Mouse (Mus musculus) heart, embryonic 11.5 days (tissue): ENCODE results near the gene Vmn1r192. TPM values are rescaled to one million over a fixed set of nuclear protein-coding genes. Genes with fewer than 3 reads are reported as not detected.

ENCODE experiments used
- microRNA-seq: library from miRNA; unstranded; fragments of <30 nt; microRNA quantifications from one replicate; pipeline ENCODE4, GENCODE M21; 2016; ENCODE audit warnings: borderline number of aligned reads
- polyA plus RNA-seq: library from polyadenylated mRNA; unstranded; fragments of >200 nt; fragmentation: Nextera tagmentation; extraction: Ambion mirVana; gene quantifications from 2 replicates; pipeline ENCODE4 v1.2.1, GENCODE M21; 2014

Gene Vmn1r192
- polyA plus RNA-seq, 1 experiment from 2014 or later: not detected

Small RNA genes lying within 50 kb of the gene (microRNA-seq; reads per million reads assigned to microRNA genes)
- gene Gm23282 (not detected), gene Gm25084 (not detected)

Other genes with a start within 250 kb of the Vmn1r192 start
- gene Zfp184, start 246.0 kb downstream of the Vmn1r192 start, polyA plus RNA-seq: 6.7 and 7.6 TPM in 2 replicates
- not detected in 2 replicates for gene Pom121l2, start 209.9 kb downstream of the Vmn1r192 start, polyA plus RNA-seq
- 0.24 and 0.66 TPM in 2 replicates for gene Prss16, start 181.4 kb downstream of the Vmn1r192 start, polyA plus RNA-seq
- 10.1 TPM in 1 of 2 replicates, not detected in the other for gene Hist1h2ah, start 155.6 kb downstream of the Vmn1r192 start, polyA plus RNA-seq
- 2.2 and 3.9 TPM in 2 replicates for gene Hist1h2bk, start 155.3 kb downstream of the Vmn1r192 start, polyA plus RNA-seq
- 12.1 and 15.7 TPM in 2 replicates for gene Hist1h4i, start 149.8 kb downstream of the Vmn1r192 start, polyA plus RNA-seq
- 12.3 and 19.7 TPM in 2 replicates for gene Hist1h2ag, start 148.2 kb downstream of the Vmn1r192 start, polyA plus RNA-seq
- 2.7 and 7.5 TPM in 2 replicates for gene Hist1h2bj, start 147.9 kb downstream of the Vmn1r192 start, polyA plus RNA-seq
- not detected in 2 replicates for gene Vmn1r188, start 106.7 kb downstream of the Vmn1r192 start, polyA plus RNA-seq
- gene Vmn1r189, start 85.3 kb downstream of the Vmn1r192 start, polyA plus RNA-seq: not detected in 2 replicates
- not detected in 2 replicates for gene Vmn1r191, start 7.2 kb downstream of the Vmn1r192 start, polyA plus RNA-seq
- not detected in 2 replicates for gene Vmn1r193, start 32.0 kb upstream of the Vmn1r192 start, polyA plus RNA-seq
- not detected in 2 replicates for gene Vmn1r194, start 53.1 kb upstream of the Vmn1r192 start, polyA plus RNA-seq
- not detected in 2 replicates for gene Vmn1r195, start 79.4 kb upstream of the Vmn1r192 start, polyA plus RNA-seq
- gene Vmn1r196, start 98.8 kb upstream of the Vmn1r192 start, polyA plus RNA-seq: not detected in 2 replicates
- not detected in 2 replicates for gene Vmn1r197, start 133.4 kb upstream of the Vmn1r192 start, polyA plus RNA-seq
- gene Vmn1r198, start 159.2 kb upstream of the Vmn1r192 start, polyA plus RNA-seq: not detected in 2 replicates
- gene Vmn1r199, start 188.7 kb upstream of the Vmn1r192 start, polyA plus RNA-seq: not detected in 2 replicates
- not detected in 2 replicates for gene Vmn1r200, start 199.2 kb upstream of the Vmn1r192 start, polyA plus RNA-seq